Comparison of ENCODE assay signal across 8 mouse cellular contexts in genomic region chr3:9346857-9347445, GRCm38 (mm10).
DNase-seq lines count a peak whose midpoint lies in the region; ATAC-seq lines count a peak whose summit lies in the region.

No protein-coding gene starts in this region.

- DNase-seq in right cerebral cortex, adult 18-20 months: peak; percentile 11
- no peak for DNase-seq in right cerebral cortex, adult 2 months (ENCODE audit: low spot score in 2 of 2)
- DNase-seq in embryo, embryonic 9.5 days (ENCODE audit: extremely low spot score): peak; percentile 59
- peak; percentile 16 to 44 for DNase-seq in kidney, postnatal 25 days
- peak; percentile 32 for DNase-seq in testis, postnatal 14 days (ENCODE audit: low spot score)

- 0 out of 2 replicates have a peak, but pooled peaks cover 3% of the 10 kb centered on the region for H3K27me3 ChIP-seq in heart, embryonic 11.5 days (ENCODE audit: control insufficient read depth, insufficient read depth, low read length)
- H3K27me3 ChIP-seq in midbrain, embryonic 12.5 days: peaks cover 31% of the 10 kb centered on the region

- H3K4me2 ChIP-seq in heart, embryonic 11.5 days: peak overlapping the region; percentile 86
- H3K4me2 ChIP-seq in midbrain, embryonic 12.5 days (replicated peaks): peak overlapping the region; percentile 94

- H3K4me1 ChIP-seq in heart, embryonic 11.5 days (ENCODE audit: control insufficient read depth, insufficient read depth, low read length): peaks cover 10% of the 10 kb centered on the region
- H3K4me1 ChIP-seq in midbrain, embryonic 12.5 days: peaks cover 23% of the 10 kb centered on the region

- WGBS in heart, embryonic 11.5 days (ENCODE audit: insufficient replicate concordance): under 1% methylated on average over 27 of the region's 27 CpGs
- WGBS in midbrain, embryonic 12.5 days: 1% methylated on average over 21 of the region's 27 CpGs

- H3K9me3 ChIP-seq in heart, embryonic 11.5 days (replicated peaks; ENCODE audit: control insufficient read depth, low read length): no peaks in the 10 kb centered on the region
- no peaks in the 10 kb centered on the region for H3K9me3 ChIP-seq in midbrain, embryonic 12.5 days

- ATAC-seq in heart, embryonic 11.5 days (replicated peaks; ENCODE audit: insufficient number of reproducible peaks, low FRiP score, low TSS enrichment): peak; percentile 72
- peak; percentile 84 for ATAC-seq in midbrain, embryonic 12.5 days (ENCODE audit: low FRiP score, low read depth)
- ATAC-seq in erythroid progenitor cell, adult 5-6 weeks (replicated peaks; ENCODE audit: low FRiP score, poor library complexity, severe bottlenecking): no peak

- peak overlapping the region; percentile 56 for H3K4me3 ChIP-seq in heart, embryonic 11.5 days (ENCODE audit: low read depth, low read length)
- peak overlapping the region; percentile 53 for H3K4me3 ChIP-seq in midbrain, embryonic 12.5 days

- H3K9ac ChIP-seq in heart, embryonic 11.5 days (ENCODE audit: low read depth, low read length): peak overlapping the region; percentile 69
- peak overlapping the region; percentile 62 for H3K9ac ChIP-seq in midbrain, embryonic 12.5 days (replicated peaks)

- peak overlapping the region; percentile 29; the same call in 1 of the 2 replicates for H3K27ac ChIP-seq in heart, embryonic 11.5 days (ENCODE audit: low read depth, low read length)
- H3K27ac ChIP-seq in midbrain, embryonic 12.5 days (replicated peaks): 0 out of 2 replicates have a peak overlapping the region, but pooled peaks have one; percentile 3

- no peaks in the 10 kb centered on the region for H3K36me3 ChIP-seq in heart, embryonic 11.5 days (ENCODE audit: control insufficient read depth, insufficient read depth, low read length)
- H3K36me3 ChIP-seq in midbrain, embryonic 12.5 days: no peaks in the 10 kb centered on the region

Comparison
In these comparisons a context has a peak if more than half of its experiments do, and no peak if none do; other contexts are left out.
1. DNase-seq: peak in right cerebral cortex, adult 18-20 months (single experiment), embryo, embryonic 9.5 days (single experiment), kidney, postnatal 25 days (2 of 2) and testis, postnatal 14 days (single experiment); none in right cerebral cortex, adult 2 months (0 of 2).